Mouse (Mus musculus) macrophage (primary cell): ENCODE measurements around the gene Zbtb16. TPM values are rescaled to one million over a fixed set of nuclear protein-coding genes. Genes with fewer than 3 reads are reported as not detected.

Source experiments
- H3K27ac ChIP-seq: fragments of 350-480 bp; formaldehyde crosslinking; 2 replicates; pipeline ENCODE4 v1.9.0; 2021
- H3K36me3 ChIP-seq: fragments of 350-480 bp; formaldehyde crosslinking; 2 replicates; pipeline ENCODE4 v1.9.0; 2021; ENCODE audit errors: inconsistent target
- H3K4me3 ChIP-seq: fragments of 350-480 bp; formaldehyde crosslinking; 2 replicates; pipeline ENCODE4 v1.9.0; 2021; ENCODE audit errors: inconsistent target
- H3K79me2 ChIP-seq: fragments of 350-480 bp; formaldehyde crosslinking; 2 replicates; pipeline ENCODE4 v1.9.0; 2021; ENCODE audit errors: inconsistent target
- WGBS: methylation state at CpG from one replicate; pipeline ENCODE4 v1.1.7; 2026; ENCODE audit warnings: inconsistent platforms; ENCODE audit not compliant: missing documents; 5-methylcytosine and 5-hydroxymethylcytosine counted together
- polyA plus RNA-seq: library from polyadenylated mRNA; stranded (reverse); fragments of 250-400 nt; gene quantifications from 3 replicates; pipeline ENCODE4 v1.2.4, GENCODE M21; 2018; ENCODE audit warnings: inconsistent platforms

The Zbtb16 gene
- polyA plus RNA-seq, 1 experiment from 2014 or later = 0.62 TPM

DNA sequence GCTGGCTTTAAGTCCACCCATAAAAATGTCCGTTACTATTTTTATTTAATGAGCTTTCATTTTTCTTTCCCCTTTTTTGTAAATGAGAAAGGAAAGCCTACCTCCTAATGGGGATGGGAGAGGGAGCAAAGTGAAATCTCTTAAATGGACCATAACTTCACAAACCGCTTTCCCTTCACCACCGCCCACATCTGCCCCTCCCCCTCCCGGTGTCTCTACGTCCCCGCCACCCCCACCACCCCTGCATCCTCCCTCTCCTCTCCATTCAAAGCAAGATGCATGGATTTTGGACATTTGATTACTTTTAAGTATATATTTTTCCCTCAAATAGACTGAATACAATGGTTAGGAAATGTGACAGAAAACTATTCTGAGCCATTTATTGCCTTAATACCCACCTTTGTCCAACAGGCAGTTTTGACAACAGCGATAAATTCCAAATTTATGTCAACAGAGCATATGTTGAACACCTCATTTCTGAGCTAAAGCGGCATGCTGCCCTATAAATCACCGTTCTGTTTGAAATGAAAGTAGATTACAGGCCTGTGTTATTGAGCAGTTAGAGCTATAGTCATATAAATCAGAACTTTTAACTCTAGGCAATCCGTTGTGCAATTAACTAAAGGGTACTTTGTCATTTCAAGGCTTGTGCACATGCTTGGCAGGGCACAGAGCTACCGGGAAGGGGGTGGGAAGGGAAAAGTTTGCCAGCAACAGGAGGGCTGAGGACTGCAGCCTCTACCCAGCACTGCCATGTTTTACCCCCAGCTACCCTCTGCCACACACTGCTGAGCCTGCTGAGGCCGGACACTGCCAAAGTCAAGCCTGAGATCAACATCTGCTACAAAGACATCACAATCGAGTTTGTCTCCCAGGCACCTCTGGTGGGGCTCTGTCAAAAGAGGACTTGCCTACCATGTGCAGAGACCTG is 78.1 kb downstream of the Zbtb16 start:
- Histone ChIP-seq H3K4me3 (no peak overlapping the region), H3K79me2 (no peaks in the 10 kb centered on the region), H3K36me3 (no peaks in the 10 kb centered on the region), H3K27ac (no peak overlapping the region)
- WGBS = 80% methylated on average over 13 of the region's 13 CpGs

DNA sequence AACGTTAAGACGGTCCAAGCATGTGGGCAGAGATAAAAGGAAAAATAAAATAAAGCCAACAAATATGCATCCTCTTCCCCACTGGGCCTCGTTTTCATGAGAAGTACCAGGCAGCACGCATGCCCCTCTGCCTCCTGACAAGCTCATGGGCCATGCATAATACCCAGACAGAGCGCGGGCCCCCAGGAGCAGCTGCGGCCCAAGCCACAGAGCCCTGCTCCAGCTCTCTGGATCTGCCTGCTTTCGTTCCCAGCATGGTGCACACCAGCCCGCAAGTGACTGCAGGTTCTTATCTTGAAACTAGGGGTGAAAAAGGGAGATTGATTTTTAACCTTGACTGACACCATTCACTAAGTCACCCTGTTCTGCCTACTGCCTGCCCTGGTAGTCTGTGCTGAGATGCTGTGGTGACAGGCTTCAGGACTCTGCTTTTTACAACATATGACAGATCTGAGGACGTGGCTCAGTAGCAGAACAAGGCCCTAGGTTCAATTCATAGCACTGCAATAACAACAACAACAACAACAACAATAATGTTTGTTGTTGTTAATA is 79.7 kb downstream of the Zbtb16 start:
- Histone ChIP-seq H3K27ac (no peak overlapping the region), H3K36me3 (no peaks in the 10 kb centered on the region), H3K79me2 (no peaks in the 10 kb centered on the region), H3K4me3 (no peak overlapping the region)
- WGBS = 95% methylated on average over 6 of the region's 10 CpGs

DNA sequence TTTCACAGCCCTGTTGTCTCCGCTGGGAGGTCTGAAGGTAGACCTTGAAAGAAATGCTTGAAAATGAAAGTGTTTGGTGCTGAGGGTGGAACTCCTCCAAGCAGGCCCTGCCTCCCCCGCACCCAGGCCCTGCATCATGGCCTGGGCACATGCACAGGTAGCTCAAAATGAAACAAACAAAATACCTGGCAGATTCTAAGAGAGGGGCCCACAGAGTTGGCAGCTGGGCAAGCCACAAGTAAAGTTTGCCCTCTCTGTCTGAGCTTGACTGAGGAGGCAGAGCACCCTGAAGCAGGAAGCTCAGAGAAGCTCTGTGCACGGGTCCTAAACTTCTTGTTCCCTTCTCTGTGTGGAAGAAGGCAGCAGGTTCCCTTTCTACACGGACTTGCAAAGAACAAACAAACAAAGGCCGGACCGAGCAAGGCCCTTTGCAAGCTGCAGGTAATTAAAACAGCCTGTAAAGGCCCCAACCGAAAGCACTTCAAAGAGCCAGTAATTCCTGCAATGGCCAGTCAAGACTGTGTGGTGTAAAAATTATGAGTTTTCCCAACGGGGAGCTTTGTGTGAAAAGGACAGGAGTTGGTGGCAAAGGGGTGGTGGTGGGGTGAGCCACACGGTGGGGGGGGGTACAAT is 80.5 kb downstream of the Zbtb16 start:
- 46% methylated on average over 9 of the region's 9 CpGs for WGBS
- H3K27ac ChIP-seq = no peak overlapping the region
- H3K4me3 ChIP-seq = no peak overlapping the region
- H3K79me2 ChIP-seq = no peaks in the 10 kb centered on the region
- no peaks in the 10 kb centered on the region for H3K36me3 ChIP-seq

DNA sequence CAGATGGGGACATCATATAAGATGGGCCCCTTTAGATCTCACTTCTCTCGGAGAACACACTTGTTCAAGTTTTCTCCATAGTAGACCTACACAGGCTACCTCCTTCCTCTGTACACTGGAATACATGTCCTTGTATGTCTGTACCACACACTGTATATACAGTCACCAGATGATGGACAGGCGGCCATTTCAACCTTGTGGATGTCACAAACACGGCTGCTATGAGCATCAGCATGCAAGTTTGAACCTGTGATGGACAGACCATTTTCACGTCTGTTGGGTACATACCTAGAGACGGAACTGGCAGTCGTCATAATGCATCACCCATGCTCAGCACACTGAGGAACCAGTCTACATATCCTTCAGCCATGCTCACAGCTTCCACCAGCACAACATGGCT is 81.6 kb downstream of the Zbtb16 start:
- H3K79me2 ChIP-seq = no peaks in the 10 kb centered on the region
- WGBS = 97% methylated on average over 6 of the region's 6 CpGs
- H3K36me3 ChIP-seq = no peaks in the 10 kb centered on the region
- no peak overlapping the region for H3K4me3 ChIP-seq
- no peak overlapping the region for H3K27ac ChIP-seq

DNA sequence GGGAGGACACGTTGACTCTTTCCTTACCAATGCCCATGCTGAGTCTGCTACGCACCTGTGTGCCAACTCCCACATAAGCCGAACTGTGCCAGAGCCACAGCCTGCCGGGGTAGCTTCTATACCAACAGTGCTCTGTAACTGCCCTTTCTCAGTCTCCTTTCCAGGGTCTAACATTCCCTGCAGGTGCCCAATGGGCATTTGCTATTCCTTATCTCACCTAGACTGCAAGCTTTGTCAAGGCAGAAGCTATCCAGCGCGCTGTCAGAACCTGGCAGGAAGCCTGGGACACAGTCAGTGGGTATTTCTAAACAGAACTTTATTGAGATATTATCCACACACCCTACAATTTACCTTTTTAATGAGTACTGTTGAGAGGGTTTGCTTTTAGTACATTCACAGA is 82.1 kb downstream of the Zbtb16 start:
- no peak overlapping the region for H3K4me3 ChIP-seq
- no peaks in the 10 kb centered on the region for H3K79me2 ChIP-seq
- 94% methylated on average over 6 of the region's 6 CpGs for WGBS
- no peak overlapping the region for H3K27ac ChIP-seq
- H3K36me3 ChIP-seq = no peaks in the 10 kb centered on the region

DNA sequence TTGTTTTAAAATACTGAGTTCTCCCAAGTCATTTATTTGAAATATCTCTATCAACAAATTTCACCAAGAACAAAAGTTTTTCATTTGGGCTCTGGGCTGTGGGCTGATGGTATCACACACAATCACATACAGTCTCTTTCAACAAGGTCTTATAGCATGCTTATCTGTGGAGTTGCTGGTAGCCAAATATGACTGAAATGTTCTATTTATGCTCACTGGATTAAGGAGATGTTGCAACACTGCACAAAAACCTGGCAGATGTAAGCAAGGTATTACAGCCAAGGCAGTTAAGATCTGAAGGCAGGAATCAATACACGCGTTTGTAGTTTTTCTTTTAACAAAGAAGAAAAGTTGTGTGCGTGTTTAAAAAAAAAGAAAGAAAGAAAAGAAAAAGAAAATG is 84.1 kb downstream of the Zbtb16 start:
- H3K27ac ChIP-seq = no peak overlapping the region
- no peaks in the 10 kb centered on the region for H3K79me2 ChIP-seq
- WGBS = 100% methylated on average over 3 of the region's 3 CpGs
- no peak overlapping the region for H3K4me3 ChIP-seq
- H3K36me3 ChIP-seq = no peaks in the 10 kb centered on the region

DNA sequence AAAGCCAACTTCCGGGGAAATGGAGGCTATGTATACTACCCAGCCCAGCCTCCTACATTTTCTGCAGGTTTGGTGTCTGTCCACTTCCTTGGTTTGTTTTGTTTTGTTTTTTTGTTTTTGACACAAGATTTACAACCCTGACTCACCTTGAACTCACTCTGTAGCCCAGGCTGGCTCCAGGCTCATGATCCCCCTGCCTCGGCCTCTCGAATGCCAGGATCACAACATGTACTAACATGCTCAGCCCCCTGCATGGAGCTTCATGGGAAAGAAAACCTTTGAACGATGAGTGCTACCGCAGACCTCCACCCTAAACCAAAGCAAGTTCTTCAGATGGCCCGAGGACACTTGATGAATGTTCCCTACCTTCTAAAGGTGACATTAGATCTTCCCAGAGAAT is 86.4 kb downstream of the Zbtb16 start:
- Histone ChIP-seq H3K79me2 (no peaks in the 10 kb centered on the region), H3K36me3 (no peaks in the 10 kb centered on the region), H3K4me3 (no peak overlapping the region), H3K27ac (no peak overlapping the region)
- WGBS = 91% methylated on average over 6 of the region's 6 CpGs

DNA sequence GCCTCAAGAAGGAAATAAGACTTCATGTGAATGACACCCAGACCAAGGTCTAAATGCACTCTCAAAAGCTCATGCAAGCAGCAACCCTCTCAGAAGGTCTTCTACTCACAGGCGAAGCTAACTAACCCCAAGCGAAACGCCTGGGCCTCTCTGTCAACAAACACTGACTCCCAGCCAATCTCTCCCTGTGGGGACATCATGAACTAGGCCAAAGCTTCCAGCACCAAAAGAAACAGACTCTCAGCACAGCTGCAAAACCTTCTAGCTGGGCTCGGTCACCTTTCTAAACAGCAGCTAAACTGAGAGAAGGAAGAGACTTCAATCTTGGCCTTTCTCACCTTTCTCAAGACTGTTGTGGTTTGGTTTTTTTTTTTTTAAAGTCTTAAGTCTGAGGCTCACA is 86.9 kb downstream of the Zbtb16 start:
- 90% methylated on average over 4 of the region's 4 CpGs for WGBS
- H3K36me3 ChIP-seq = no peaks in the 10 kb centered on the region
- H3K4me3 ChIP-seq = no peak overlapping the region
- H3K27ac ChIP-seq = no peak overlapping the region
- no peaks in the 10 kb centered on the region for H3K79me2 ChIP-seq

DNA sequence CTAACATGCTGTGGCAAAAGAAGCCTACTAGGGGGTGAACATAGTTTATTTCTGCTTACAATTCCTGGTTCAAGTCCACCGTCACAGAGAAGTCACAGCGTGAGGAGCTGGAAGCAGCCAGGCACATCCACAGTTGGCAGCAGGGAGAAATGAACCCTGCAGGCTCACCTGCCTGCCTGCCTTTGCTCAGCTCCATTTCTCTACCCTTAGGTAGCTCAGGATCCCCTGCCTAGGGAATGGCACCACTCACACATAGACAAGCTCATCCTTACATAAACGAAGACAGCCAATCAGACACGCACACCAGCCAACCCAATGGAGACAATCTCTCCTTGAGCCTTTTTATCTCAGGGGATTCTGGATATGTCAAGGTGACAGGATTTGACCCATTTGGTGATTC is 87.3 kb downstream of the Zbtb16 start:
- H3K36me3 ChIP-seq = no peaks in the 10 kb centered on the region
- H3K27ac ChIP-seq = no peak overlapping the region
- no peak overlapping the region for H3K4me3 ChIP-seq
- no peaks in the 10 kb centered on the region for H3K79me2 ChIP-seq
- 95% methylated on average over 4 of the region's 4 CpGs for WGBS

DNA sequence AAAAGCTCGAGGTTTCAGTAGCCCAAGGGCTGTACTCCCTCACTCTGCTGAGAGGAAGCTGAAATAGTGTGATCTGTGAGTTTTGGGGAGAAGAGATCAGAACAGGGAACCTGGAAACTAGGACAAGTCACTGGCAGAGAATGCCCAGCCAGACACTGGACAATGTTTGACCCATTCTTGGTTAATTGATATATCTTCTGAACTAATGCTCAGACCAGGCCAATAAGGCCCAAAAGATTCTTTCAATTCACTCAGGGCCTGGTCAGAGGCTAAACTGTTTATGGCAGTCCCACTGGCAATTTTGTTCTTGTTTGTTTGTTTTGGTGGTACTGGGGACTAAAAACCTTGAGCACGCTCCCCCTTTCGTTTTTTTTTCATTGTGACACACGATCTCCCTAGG is 87.8 kb downstream of the Zbtb16 start:
- WGBS = 89% methylated on average over 4 of the region's 4 CpGs
- no peaks in the 10 kb centered on the region for H3K36me3 ChIP-seq
- no peak overlapping the region for H3K27ac ChIP-seq
- H3K79me2 ChIP-seq = no peaks in the 10 kb centered on the region
- no peak overlapping the region for H3K4me3 ChIP-seq

DNA sequence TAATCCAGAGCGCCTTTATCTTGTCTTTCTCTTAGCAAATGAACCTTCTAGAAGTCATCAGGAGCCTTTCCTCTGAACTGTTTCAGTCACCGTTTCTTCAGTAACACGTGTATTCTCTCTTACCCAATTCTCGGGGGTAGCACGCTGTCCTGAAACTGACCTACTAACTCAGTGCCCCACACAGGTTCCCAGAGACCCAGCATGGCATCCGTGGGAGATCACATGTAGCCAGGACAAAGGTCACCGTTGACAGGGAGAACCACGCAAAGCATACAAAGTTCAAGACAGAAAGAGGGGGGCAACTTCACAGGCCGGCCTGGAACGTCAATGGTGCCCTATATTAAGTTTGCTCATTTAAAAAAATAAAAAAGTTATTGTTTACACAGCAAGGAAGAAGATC is 89.5 kb downstream of the Zbtb16 start:
- 96% methylated on average over 10 of the region's 10 CpGs for WGBS
- H3K79me2 ChIP-seq = no peaks in the 10 kb centered on the region
- H3K4me3 ChIP-seq = no peak overlapping the region
- no peak overlapping the region for H3K27ac ChIP-seq
- no peaks in the 10 kb centered on the region for H3K36me3 ChIP-seq

DNA sequence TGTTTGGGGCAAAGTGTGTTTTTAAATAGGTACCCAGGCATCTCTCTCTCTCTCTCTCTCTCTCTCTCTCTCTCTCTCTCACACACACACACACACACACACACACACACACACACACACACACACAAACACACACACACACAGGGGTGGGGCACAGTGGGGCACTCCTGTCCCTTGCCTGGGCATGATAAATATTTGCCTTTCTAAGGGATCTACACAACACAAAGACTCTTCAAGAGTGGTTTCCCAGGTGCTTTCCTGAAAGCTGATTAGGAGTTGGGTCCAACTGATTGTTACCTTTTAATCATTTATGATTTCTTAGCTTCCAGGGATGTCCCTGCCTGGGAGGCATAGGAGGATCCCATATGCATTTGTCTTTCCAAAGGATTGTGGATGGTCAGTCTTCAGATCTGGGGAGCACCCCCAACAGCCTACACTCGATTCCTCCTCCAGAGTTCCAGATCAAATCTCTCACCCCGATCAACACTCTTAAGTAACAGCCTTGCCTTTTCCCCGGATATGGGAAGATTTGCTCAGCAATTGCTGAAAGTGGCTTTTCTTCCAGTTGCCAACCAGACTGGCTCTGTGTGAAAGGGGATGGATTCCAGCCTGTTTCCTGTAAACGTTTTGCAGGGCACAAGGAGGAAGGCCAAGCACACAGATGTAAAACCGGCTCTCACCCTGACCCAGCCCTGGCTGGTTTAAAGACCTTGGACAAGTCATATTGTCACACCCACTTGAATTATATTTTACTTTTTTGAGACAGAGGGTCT is 90.5 kb downstream of the Zbtb16 start:
- Histone ChIP-seq H3K4me3 (no peak overlapping the region), H3K79me2 (no peaks in the 10 kb centered on the region), H3K36me3 (no peaks in the 10 kb centered on the region), H3K27ac (no peak overlapping the region)
- WGBS = 64% methylated on average over 5 of the region's 5 CpGs

DNA sequence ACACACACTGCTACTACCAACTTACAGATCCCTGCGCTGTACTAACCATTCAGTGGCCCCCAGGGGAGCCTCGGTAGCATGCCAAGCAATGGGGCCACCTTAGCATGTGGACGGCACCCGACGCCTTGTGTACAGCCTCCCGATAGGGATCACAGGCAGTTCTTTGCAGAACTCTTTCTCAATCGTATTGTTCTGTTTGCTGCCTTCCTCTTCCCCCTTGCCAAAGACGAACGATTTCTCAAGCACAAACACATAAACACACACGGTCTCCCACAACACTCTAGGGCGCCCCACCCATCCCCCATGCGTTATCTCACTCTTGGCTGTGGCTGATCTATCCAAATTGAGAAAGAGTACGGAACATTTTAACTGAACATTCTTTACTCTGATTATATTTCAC is 91.1 kb downstream of the Zbtb16 start:
- no peaks in the 10 kb centered on the region for H3K79me2 ChIP-seq
- H3K4me3 ChIP-seq = no peak overlapping the region
- no peaks in the 10 kb centered on the region for H3K36me3 ChIP-seq
- WGBS = 23% methylated on average over 13 of the region's 13 CpGs
- no peak overlapping the region for H3K27ac ChIP-seq

DNA sequence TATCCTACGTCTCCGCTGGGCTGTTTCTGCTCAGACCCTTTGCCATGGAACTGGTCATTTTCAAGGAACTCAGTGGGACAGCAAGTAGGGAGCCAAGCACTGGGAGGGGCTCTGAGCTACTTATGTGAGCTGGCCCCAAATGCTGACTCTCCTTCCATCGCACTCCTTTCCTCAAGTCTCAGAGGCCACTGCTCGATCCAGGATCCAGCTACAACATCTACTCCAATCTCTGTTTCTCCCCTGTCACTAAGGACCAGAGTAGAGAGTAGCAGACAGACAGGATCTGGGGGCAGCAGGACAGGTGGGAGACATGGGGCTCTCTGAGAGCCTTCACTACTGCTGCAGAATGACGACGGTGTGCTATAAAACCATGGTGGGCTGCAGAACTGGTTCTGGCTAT is 91.6 kb downstream of the Zbtb16 start:
- H3K27ac ChIP-seq = no peak overlapping the region
- no peaks in the 10 kb centered on the region for H3K79me2 ChIP-seq
- 95% methylated on average over 6 of the region's 6 CpGs for WGBS
- H3K4me3 ChIP-seq = no peak overlapping the region
- H3K36me3 ChIP-seq = no peaks in the 10 kb centered on the region
